Mouse (Mus musculus): ENCODE data around the gene Ms4a10. TPM values are rescaled to one million over a fixed set of nuclear protein-coding genes. Genes with fewer than 3 reads are reported as not detected.

The Ms4a10 gene
- polyA plus RNA-seq, 1 experiment, result not detected

- TF ChIP-seq CEBPB (IDR thresholded peaks at IDR 0.05; ENCODE audit: low read depth) (no peak), CTCF (IDR thresholded peaks at IDR 0.05; ENCODE audit: control insufficient read depth, insufficient read depth, insufficient read length) (no peak), MAX (IDR thresholded peaks at IDR 0.05) (no peak)
- peak overlapping the region; percentile 98 for H3ac ChIP-seq (ENCODE audit: control insufficient read depth, insufficient read length, low read depth)
- H3K79me3 ChIP-seq (ENCODE audit: low read depth), result peaks cover 32% of the 10 kb centered on the region
- peak overlapping the region; percentile 94 for H3K4me3 ChIP-seq (ENCODE audit: insufficient read depth, poor library complexity, severe bottlenecking)
- H3K79me2 ChIP-seq (ENCODE audit: control insufficient read depth, insufficient read depth), result peaks cover 51% of the 10 kb centered on the region
- H3K27me3 ChIP-seq (ENCODE audit: control insufficient read depth, insufficient read depth, insufficient read length), result no peaks in the 10 kb centered on the region
- peaks cover 46% of the 10 kb centered on the region for H3K36me3 ChIP-seq (ENCODE audit: control insufficient read depth, insufficient read depth)
Observed at GRCm38 (mm10) chr19:10947219-10947618, 27.3 kb downstream of the Ms4a10 start.

DNA sequence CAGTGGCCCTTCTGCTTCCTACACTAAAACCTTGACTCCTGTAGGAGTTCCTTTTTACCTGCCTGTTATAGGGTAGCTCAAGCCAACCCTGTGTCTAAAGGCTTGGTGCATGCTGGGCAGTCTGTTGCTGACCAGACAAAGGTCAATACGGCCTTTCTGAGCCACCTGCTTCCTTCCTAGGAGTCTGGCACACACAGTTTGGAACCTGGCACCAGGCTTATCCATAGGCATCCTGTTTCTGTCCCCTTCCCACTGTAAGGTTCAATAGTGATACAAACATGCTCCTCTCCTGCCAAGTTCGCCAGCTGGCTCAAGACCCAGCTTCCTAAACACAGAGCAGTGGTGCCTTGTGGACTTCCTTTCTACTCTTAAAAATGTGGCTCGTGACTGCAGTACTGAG lies 28.0 kb downstream of the Ms4a10 start:
- peak overlapping the region; percentile 94 for H3K4me3 ChIP-seq (ENCODE audit: insufficient read depth, poor library complexity, severe bottlenecking)
- no peaks in the 10 kb centered on the region for H3K27me3 ChIP-seq (ENCODE audit: control insufficient read depth, insufficient read depth, insufficient read length)
- no peak for TF ChIP-seq MYOD1 (IDR thresholded peaks at IDR 0.05; ENCODE audit: control insufficient read depth, insufficient read length, low read depth)
- TF ChIP-seq MYOG (IDR thresholded peaks at IDR 0.05; ENCODE audit: control insufficient read depth, extremely low read depth, insufficient read length), result no peak
- TF ChIP-seq MAX (IDR thresholded peaks at IDR 0.05), result no peak
- no peak for TF ChIP-seq CEBPB (IDR thresholded peaks at IDR 0.05; ENCODE audit: low read depth)
- TF ChIP-seq USF1 (IDR thresholded peaks at IDR 0.05; ENCODE audit: low read depth), result no peak
- TF ChIP-seq FOSL1 (IDR thresholded peaks at IDR 0.05; ENCODE audit: insufficient read depth, low read length, poor library complexity, severe bottlenecking), result no peak
- no peak for TF ChIP-seq CTCF (IDR thresholded peaks at IDR 0.05; ENCODE audit: control insufficient read depth, insufficient read depth, insufficient read length)
- peak overlapping the region; percentile 19 for H3ac ChIP-seq (ENCODE audit: control insufficient read depth, insufficient read length, low read depth)
- peaks cover 51% of the 10 kb centered on the region for H3K79me2 ChIP-seq (ENCODE audit: control insufficient read depth, insufficient read depth)
- peaks cover 53% of the 10 kb centered on the region for H3K36me3 ChIP-seq (ENCODE audit: control insufficient read depth, insufficient read depth)
- peaks cover 32% of the 10 kb centered on the region for H3K79me3 ChIP-seq (ENCODE audit: low read depth)

DNA sequence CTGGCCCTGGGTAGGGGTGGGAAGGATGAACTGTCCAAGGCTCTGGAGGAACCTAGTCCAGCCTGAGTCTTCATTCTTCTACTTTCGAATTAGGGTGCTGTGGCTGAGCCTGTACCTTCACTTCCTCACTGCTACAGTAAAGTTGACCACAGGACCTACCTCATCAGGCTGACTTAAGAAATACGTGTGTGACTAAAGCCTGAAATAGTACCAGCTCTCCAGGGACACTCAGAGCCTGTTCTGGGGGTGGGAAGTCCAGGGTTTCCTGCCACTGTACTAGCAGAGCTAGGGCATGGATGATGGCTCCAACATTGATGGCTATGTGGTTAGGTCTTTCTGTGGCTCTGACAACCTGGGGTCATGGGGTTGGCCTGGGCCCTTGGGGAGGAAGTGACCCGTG lies 30.5 kb downstream of the Ms4a10 start:
- peaks cover 31% of the 10 kb centered on the region for H3K79me3 ChIP-seq (ENCODE audit: low read depth)
- no peak overlapping the region for H3K4me3 ChIP-seq (ENCODE audit: insufficient read depth, poor library complexity, severe bottlenecking)
- TF ChIP-seq MYOD1 (IDR thresholded peaks at IDR 0.05; ENCODE audit: control insufficient read depth, insufficient read length, low read depth) (no peak), MYOG (IDR thresholded peaks at IDR 0.05; ENCODE audit: control insufficient read depth, extremely low read depth, insufficient read length) (no peak), MAX (IDR thresholded peaks at IDR 0.05) (no peak), USF1 (IDR thresholded peaks at IDR 0.05; ENCODE audit: low read depth) (no peak), FOSL1 (IDR thresholded peaks at IDR 0.05; ENCODE audit: insufficient read depth, low read length, poor library complexity, severe bottlenecking) (no peak), CTCF (IDR thresholded peaks at IDR 0.05; ENCODE audit: control insufficient read depth, insufficient read depth, insufficient read length) (no peak), CEBPB (IDR thresholded peaks at IDR 0.05; ENCODE audit: low read depth) (no peak)
- peaks cover 59% of the 10 kb centered on the region for H3K36me3 ChIP-seq (ENCODE audit: control insufficient read depth, insufficient read depth)
- peaks cover 49% of the 10 kb centered on the region for H3K79me2 ChIP-seq (ENCODE audit: control insufficient read depth, insufficient read depth)
- no peaks in the 10 kb centered on the region for H3K27me3 ChIP-seq (ENCODE audit: control insufficient read depth, insufficient read depth, insufficient read length)
- no peak overlapping the region for H3ac ChIP-seq (ENCODE audit: control insufficient read depth, insufficient read length, low read depth)

DNA sequence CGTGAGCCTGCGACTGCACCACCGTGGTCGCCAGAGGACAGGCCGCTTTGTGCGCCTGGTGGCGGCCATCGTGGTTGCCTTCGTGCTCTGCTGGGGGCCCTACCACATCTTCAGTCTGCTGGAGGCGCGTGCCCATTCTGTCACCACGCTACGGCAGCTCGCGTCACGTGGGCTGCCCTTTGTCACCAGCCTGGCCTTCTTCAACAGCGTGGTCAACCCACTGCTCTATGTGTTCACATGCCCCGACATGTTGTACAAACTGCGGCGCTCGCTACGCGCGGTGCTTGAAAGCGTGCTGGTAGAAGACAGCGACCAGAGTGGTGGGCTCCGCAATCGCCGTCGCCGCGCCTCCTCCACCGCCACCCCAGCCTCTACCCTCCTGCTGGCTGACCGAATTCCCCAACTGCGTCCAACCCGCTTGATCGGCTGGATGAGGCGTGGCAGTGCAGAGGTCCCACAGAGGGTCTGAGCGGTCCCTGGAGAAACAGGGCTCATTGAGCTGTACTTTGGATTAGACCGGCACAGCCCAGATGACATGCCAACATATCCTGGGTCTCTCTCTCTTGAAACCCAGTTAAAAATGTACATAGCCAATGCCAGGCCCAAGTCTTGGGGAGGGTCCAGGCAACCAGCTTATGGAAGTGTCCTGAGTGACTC lies 33.5 kb downstream of the Ms4a10 start:
- Histone ChIP-seq H3K79me2 (ENCODE audit: control insufficient read depth, insufficient read depth) (peaks cover 18% of the 10 kb centered on the region), H3K79me3 (ENCODE audit: low read depth) (peaks cover 2% of the 10 kb centered on the region), H3K36me3 (ENCODE audit: control insufficient read depth, insufficient read depth) (peaks cover 48% of the 10 kb centered on the region), H3ac (ENCODE audit: control insufficient read depth, insufficient read length, low read depth) (no peak overlapping the region), H3K4me3 (ENCODE audit: insufficient read depth, poor library complexity, severe bottlenecking) (no peak overlapping the region), H3K27me3 (ENCODE audit: control insufficient read depth, insufficient read depth, insufficient read length) (no peaks in the 10 kb centered on the region)
- TF ChIP-seq USF1 (IDR thresholded peaks at IDR 0.05; ENCODE audit: low read depth) (no peak), FOSL1 (IDR thresholded peaks at IDR 0.05; ENCODE audit: insufficient read depth, low read length, poor library complexity, severe bottlenecking) (no peak), CEBPB (IDR thresholded peaks at IDR 0.05; ENCODE audit: low read depth) (no peak), MYOG (IDR thresholded peaks at IDR 0.05; ENCODE audit: control insufficient read depth, extremely low read depth, insufficient read length) (no peak), MYOD1 (IDR thresholded peaks at IDR 0.05; ENCODE audit: control insufficient read depth, insufficient read length, low read depth) (no peak), MAX (IDR thresholded peaks at IDR 0.05) (no peak), CTCF (IDR thresholded peaks at IDR 0.05; ENCODE audit: control insufficient read depth, insufficient read depth, insufficient read length) (no peak)

GRCm38 (mm10) chr19:10940097-10940800 lies 34.2 kb downstream of the Ms4a10 start:
- TF ChIP-seq MAX (IDR thresholded peaks at IDR 0.05), result no peak
- no peak for TF ChIP-seq MYOG (IDR thresholded peaks at IDR 0.05; ENCODE audit: control insufficient read depth, extremely low read depth, insufficient read length)
- TF ChIP-seq CTCF (IDR thresholded peaks at IDR 0.05; ENCODE audit: control insufficient read depth, insufficient read depth, insufficient read length), result no peak

GRCm38 (mm10) chr19:10938771-10939170 lies 35.7 kb downstream of the Ms4a10 start:
- Histone ChIP-seq H3ac (ENCODE audit: control insufficient read depth, insufficient read length, low read depth) (no peak overlapping the region), H3K36me3 (ENCODE audit: control insufficient read depth, insufficient read depth) (peaks cover 28% of the 10 kb centered on the region), H3K27me3 (ENCODE audit: control insufficient read depth, insufficient read depth, insufficient read length) (no peaks in the 10 kb centered on the region), H3K79me2 (ENCODE audit: control insufficient read depth, insufficient read depth) (no peaks in the 10 kb centered on the region), H3K79me3 (ENCODE audit: low read depth) (no peaks in the 10 kb centered on the region), H3K4me3 (ENCODE audit: insufficient read depth, poor library complexity, severe bottlenecking) (no peak overlapping the region)
- TF ChIP-seq USF1 (IDR thresholded peaks at IDR 0.05; ENCODE audit: low read depth) (no peak), CEBPB (IDR thresholded peaks at IDR 0.05; ENCODE audit: low read depth) (no peak), MAX (IDR thresholded peaks at IDR 0.05) (no peak), MYOD1 (IDR thresholded peaks at IDR 0.05; ENCODE audit: control insufficient read depth, insufficient read length, low read depth) (no peak), CTCF (IDR thresholded peaks at IDR 0.05; ENCODE audit: control insufficient read depth, insufficient read depth, insufficient read length) (no peak), MYOG (IDR thresholded peaks at IDR 0.05; ENCODE audit: control insufficient read depth, extremely low read depth, insufficient read length) (no peak), FOSL1 (IDR thresholded peaks at IDR 0.05; ENCODE audit: insufficient read depth, low read length, poor library complexity, severe bottlenecking) (no peak)

More at GRCm38 (mm10) chr19:10940097-10940800, 34.2 kb downstream of the Ms4a10 start:
- H3K36me3 ChIP-seq (ENCODE audit: control insufficient read depth, insufficient read depth), result peaks cover 43% of the 10 kb centered on the region
- H3K79me2 ChIP-seq (ENCODE audit: control insufficient read depth, insufficient read depth), result peaks cover 12% of the 10 kb centered on the region
- H3ac ChIP-seq (ENCODE audit: control insufficient read depth, insufficient read length, low read depth), result no peak overlapping the region
- no peaks in the 10 kb centered on the region for H3K27me3 ChIP-seq (ENCODE audit: control insufficient read depth, insufficient read depth, insufficient read length)
- H3K4me3 ChIP-seq (ENCODE audit: insufficient read depth, poor library complexity, severe bottlenecking), result no peak overlapping the region
- H3K79me3 ChIP-seq (ENCODE audit: low read depth), result no peaks in the 10 kb centered on the region

All from C2C12 (cell line).